Mouse (Mus musculus): ENCODE data around the gene Scgb2b18. TPM values are rescaled to one million over a fixed set of nuclear protein-coding genes. Genes with fewer than 3 reads are reported as not detected.
"Not testable (repeated sequence)": the region's sequence is repeated elsewhere in the genome, so short reads cannot be mapped to it uniquely, and the experiment has no call there.

Scgb2b18 gene
- not detected in 2 replicates for polyA plus RNA-seq (2015; fragmentation: Nextera tagmentation; extraction: Ambion mirVana)

- WGBS, result 87% methylated on average over 2 of the region's 2 CpGs
- H3K4me2 ChIP-seq (replicated peaks; ENCODE audit: low read depth), result not testable (repeated sequence)
These were observed at the start of gene Scgb2b18 for GRCm38 (mm10) chr7:33173764-33174163. Gene Scgb2b18 (minus strand): TSS chr7:33173864.

GRCm38 (mm10) chr7:33185268-33185667 lies 11.6 kb upstream of the Scgb2b18 start, which contains the start of gene Scgb1b18:
Gene Scgb1b18 (plus strand): TSS chr7:33185568.
- H3K9ac ChIP-seq (ENCODE audit: low read length); H3K4me1 ChIP-seq (replicated peaks; ENCODE audit: control insufficient read depth, insufficient read depth); H3K27me3 ChIP-seq (ENCODE audit: control insufficient read depth, insufficient read depth, low read length); ATAC-seq (ENCODE audit: low FRiP score, low TSS enrichment); DNase-seq (ENCODE audit: low spot score); H3K4me2 ChIP-seq (replicated peaks; ENCODE audit: low read depth); H3K9me3 ChIP-seq (ENCODE audit: control insufficient read depth, low read length); H3K27ac ChIP-seq (replicated peaks); H3K36me3 ChIP-seq (ENCODE audit: control insufficient read depth, insufficient read depth, low read length); H3K4me3 ChIP-seq (ENCODE audit: low read depth, low read length): not testable (repeated sequence)
- no CpG with 5 or more reads among the region's 2 CpGs for WGBS

More at GRCm38 (mm10) chr7:33173764-33174163, at the start of gene Scgb2b18:
- not testable (repeated sequence) for H3K36me3 ChIP-seq (ENCODE audit: control insufficient read depth, insufficient read depth, low read length); ATAC-seq (ENCODE audit: low FRiP score, low TSS enrichment); DNase-seq (ENCODE audit: low spot score); H3K27ac ChIP-seq (replicated peaks); H3K4me3 ChIP-seq (ENCODE audit: low read depth, low read length); H3K27me3 ChIP-seq (ENCODE audit: control insufficient read depth, insufficient read depth, low read length); H3K9ac ChIP-seq (ENCODE audit: low read length); H3K9me3 ChIP-seq (ENCODE audit: control insufficient read depth, low read length); H3K4me1 ChIP-seq (replicated peaks; ENCODE audit: control insufficient read depth, insufficient read depth)

Other genes starting within 250 kb of the Scgb2b18 start
- gene Scgb2b17, start 117.3 kb downstream of the Scgb2b18 start, polyA plus RNA-seq (2015; fragmentation: Nextera tagmentation; extraction: Ambion mirVana), result not detected in 2 replicates
- gene Scgb1b17, start 110.4 kb downstream of the Scgb2b18 start, polyA plus RNA-seq (2015; fragmentation: Nextera tagmentation; extraction: Ambion mirVana), result not detected in 2 replicates
- not detected in 2 replicates for gene Scgb1b18, start 11.7 kb upstream of the Scgb2b18 start, polyA plus RNA-seq (2015; fragmentation: Nextera tagmentation; extraction: Ambion mirVana)
- not detected in 2 replicates for gene Scgb2b19, start 106.5 kb upstream of the Scgb2b18 start, polyA plus RNA-seq (2015; fragmentation: Nextera tagmentation; extraction: Ambion mirVana)
- not detected in 2 replicates for gene Scgb1b19, start 113.4 kb upstream of the Scgb2b18 start, polyA plus RNA-seq (2015; fragmentation: Nextera tagmentation; extraction: Ambion mirVana)
- gene Scgb2b20, start 192.5 kb upstream of the Scgb2b18 start, polyA plus RNA-seq (2015; fragmentation: Nextera tagmentation; extraction: Ambion mirVana), result not detected in 2 replicates
- not detected in 2 replicates for gene Scgb1b20, start 199.4 kb upstream of the Scgb2b18 start, polyA plus RNA-seq (2015; fragmentation: Nextera tagmentation; extraction: Ambion mirVana)

All from stomach, postnatal 0 days (tissue).